7 mouse cellular contexts compared by ENCODE assay signal in genomic region chr11:101175636-101176116, GRCm38 (mm10). TPM values are rescaled to one million over a fixed set of nuclear protein-coding genes. Genes with fewer than 3 reads are reported as not detected.
DNase-seq lines count a peak whose midpoint lies in the region; ATAC-seq and TF ChIP-seq lines count a peak whose summit lies in the region.

No protein-coding gene starts in this region.

- H3K4me3 ChIP-seq in lung, embryonic 14.5 days (ENCODE audit: low read depth, low read length), result peak overlapping the region; percentile 28
- H3K4me3 ChIP-seq in hindbrain, embryonic 11.5 days (ENCODE audit: low read depth, low read length), result 0 out of 2 replicates have a peak overlapping the region, but pooled peaks have one; percentile 21
- peak overlapping the region; percentile 35 for H3K4me3 ChIP-seq in midbrain, embryonic 12.5 days

- TF ChIP-seq CTCF in lung, embryonic 14.5 days (IDR thresholded peaks at IDR 0.05; ENCODE audit: low read depth), result no peak

- ATAC-seq in lung, embryonic 14.5 days (ENCODE audit: insufficient read depth), result no peak
- no peak for ATAC-seq in hindbrain, embryonic 11.5 days (ENCODE audit: low FRiP score)
- ATAC-seq in midbrain, embryonic 12.5 days (ENCODE audit: low FRiP score, low read depth), result no peak

- H3K9ac ChIP-seq in lung, embryonic 14.5 days, result no peak overlapping the region; the same call in 1 of the 2 replicates
- no peak overlapping the region for H3K9ac ChIP-seq in hindbrain, embryonic 11.5 days (ENCODE audit: low read depth, low read length)
- peak overlapping the region; percentile 39; the same call in 1 of the 2 replicates for H3K9ac ChIP-seq in midbrain, embryonic 12.5 days (replicated peaks)

- no peaks in the 10 kb centered on the region for H3K36me3 ChIP-seq in lung, embryonic 14.5 days (ENCODE audit: insufficient read depth)
- H3K36me3 ChIP-seq in hindbrain, embryonic 11.5 days (ENCODE audit: control insufficient read depth, insufficient read depth, low read length), result no peaks in the 10 kb centered on the region
- H3K36me3 ChIP-seq in midbrain, embryonic 12.5 days, result no peaks in the 10 kb centered on the region

- H3K4me2 ChIP-seq in lung, embryonic 14.5 days, result peak overlapping the region; percentile 59
- peak overlapping the region; percentile 41; the same call in 1 of the 2 replicates for H3K4me2 ChIP-seq in hindbrain, embryonic 11.5 days (replicated peaks; ENCODE audit: low read depth, low read length)
- H3K4me2 ChIP-seq in midbrain, embryonic 12.5 days (replicated peaks), result peak overlapping the region; percentile 52

- 12% methylated on average over 11 of the region's 11 CpGs for WGBS in lung, embryonic 14.5 days
- 13% methylated on average over 11 of the region's 11 CpGs for WGBS in hindbrain, embryonic 11.5 days
- 9% methylated on average over 11 of the region's 11 CpGs for WGBS in midbrain, embryonic 12.5 days

- no peaks in the 10 kb centered on the region for H3K9me3 ChIP-seq in lung, embryonic 14.5 days (ENCODE audit: low read depth, low read length)
- H3K9me3 ChIP-seq in hindbrain, embryonic 11.5 days (ENCODE audit: control insufficient read depth, low read length), result no peaks in the 10 kb centered on the region
- no peaks in the 10 kb centered on the region for H3K9me3 ChIP-seq in midbrain, embryonic 12.5 days

- no peak overlapping the region for H3K27ac ChIP-seq in lung, embryonic 14.5 days (ENCODE audit: low read depth)
- no peak overlapping the region for H3K27ac ChIP-seq in hindbrain, embryonic 11.5 days (ENCODE audit: low read depth, low read length)
- no peak overlapping the region for H3K27ac ChIP-seq in midbrain, embryonic 12.5 days (replicated peaks)

- no peak for DNase-seq in lung, embryonic 14.5 days
- no peak for DNase-seq in lung, postnatal 25 days (ENCODE audit: low spot score)
- peak; percentile 81 to 86 for DNase-seq in cerebellum, postnatal 25 days
- DNase-seq in hindbrain, embryonic 11.5 days (ENCODE audit: low spot score), result peak; percentile 25
- DNase-seq in urinary bladder, postnatal 36 days (ENCODE audit: low spot score in 2 of 2), result no peak
- no peak for DNase-seq in adipocyte (ENCODE audit: low spot score)

- H3K4me1 ChIP-seq in lung, embryonic 14.5 days (ENCODE audit: insufficient read depth), result peaks cover 20% of the 10 kb centered on the region
- H3K4me1 ChIP-seq in hindbrain, embryonic 11.5 days (replicated peaks; ENCODE audit: control insufficient read depth, insufficient read depth, low read length), result peaks cover 23% of the 10 kb centered on the region; the same call in 1 of the 2 replicates
- H3K4me1 ChIP-seq in midbrain, embryonic 12.5 days, result peaks cover 55% of the 10 kb centered on the region

- peaks cover 51% of the 10 kb centered on the region for H3K27me3 ChIP-seq in lung, embryonic 14.5 days (ENCODE audit: insufficient read depth, low read length)
- peaks cover 62% of the 10 kb centered on the region for H3K27me3 ChIP-seq in hindbrain, embryonic 11.5 days (ENCODE audit: control insufficient read depth, insufficient read depth, low read length)
- peaks cover 82% of the 10 kb centered on the region for H3K27me3 ChIP-seq in midbrain, embryonic 12.5 days

RNA-seq across cellular contexts. Expression of gene Ccr10, which starts 0.4 kb away (rescaled TPM):
- 0.11 TPM in 1 of 2 replicates, not detected in the other for polyA plus RNA-seq in lung, embryonic 14.5 days (2014; fragmentation: Nextera tagmentation; extraction: Ambion mirVana)
- polyA plus RNA-seq in hindbrain, embryonic 11.5 days (2014; fragmentation: Nextera tagmentation; extraction: Ambion mirVana), result 0.19 TPM in 1 of 2 replicates, not detected in the other
- polyA plus RNA-seq in midbrain, embryonic 12.5 days (2016; fragmentation: Nextera tagmentation; extraction: Ambion mirVana), result 0.10 and 0.17 TPM in 2 replicates

RNA-seq across cellular contexts. Expression of gene Plekhh3, which starts 4.5 kb away (rescaled TPM):
- 15.9 and 18.0 TPM in 2 replicates for polyA plus RNA-seq in lung, embryonic 14.5 days (2014; fragmentation: Nextera tagmentation; extraction: Ambion mirVana)
- 7.7 and 8.2 TPM in 2 replicates for polyA plus RNA-seq in hindbrain, embryonic 11.5 days (2014; fragmentation: Nextera tagmentation; extraction: Ambion mirVana)
- polyA plus RNA-seq in midbrain, embryonic 12.5 days (2016; fragmentation: Nextera tagmentation; extraction: Ambion mirVana), result 12.3 and 12.6 TPM in 2 replicates

RNA-seq across cellular contexts. Expression of gene Cntnap1, which starts 5.4 kb away (rescaled TPM):
- polyA plus RNA-seq in lung, embryonic 14.5 days (2014; fragmentation: Nextera tagmentation; extraction: Ambion mirVana), result 0.84 and 1.0 TPM in 2 replicates
- 0.29 and 0.39 TPM in 2 replicates for polyA plus RNA-seq in hindbrain, embryonic 11.5 days (2014; fragmentation: Nextera tagmentation; extraction: Ambion mirVana)
- 0.74 and 0.94 TPM in 2 replicates for polyA plus RNA-seq in midbrain, embryonic 12.5 days (2016; fragmentation: Nextera tagmentation; extraction: Ambion mirVana)

RNA-seq across cellular contexts. Expression of gene Tubg2, which starts 20.0 kb away (rescaled TPM):
- polyA plus RNA-seq in lung, embryonic 14.5 days (2014; fragmentation: Nextera tagmentation; extraction: Ambion mirVana), result 2.7 and 4.1 TPM in 2 replicates
- 5.5 and 5.7 TPM in 2 replicates for polyA plus RNA-seq in hindbrain, embryonic 11.5 days (2014; fragmentation: Nextera tagmentation; extraction: Ambion mirVana)
- 9.0 and 10.3 TPM in 2 replicates for polyA plus RNA-seq in midbrain, embryonic 12.5 days (2016; fragmentation: Nextera tagmentation; extraction: Ambion mirVana)

RNA-seq across cellular contexts. Expression of gene Ezh1, which starts 50.6 kb away (rescaled TPM):
- 17.4 and 18.9 TPM in 2 replicates for polyA plus RNA-seq in lung, embryonic 14.5 days (2014; fragmentation: Nextera tagmentation; extraction: Ambion mirVana)
- 11.1 and 11.5 TPM in 2 replicates for polyA plus RNA-seq in hindbrain, embryonic 11.5 days (2014; fragmentation: Nextera tagmentation; extraction: Ambion mirVana)
- polyA plus RNA-seq in midbrain, embryonic 12.5 days (2016; fragmentation: Nextera tagmentation; extraction: Ambion mirVana), result 12.6 and 14.4 TPM in 2 replicates

Comparison
In these comparisons a context has a peak if more than half of its experiments do, and no peak if none do; other contexts are left out.
1. DNase-seq: peak in cerebellum, postnatal 25 days (2 of 2) and hindbrain, embryonic 11.5 days (single experiment); none in lung, embryonic 14.5 days (single experiment), lung, postnatal 25 days (single experiment), urinary bladder, postnatal 36 days (0 of 2) and adipocyte (single experiment).
2. Peak in every context shown above with its lines, with median percentiles within 50 percentile points of each other: H3K4me2 ChIP-seq and H3K4me3 ChIP-seq.